Mouse (Mus musculus) left cerebral cortex, adult 18-20 months (tissue): ENCODE results near the gene Igf1. TPM values are rescaled to one million over a fixed set of nuclear protein-coding genes. Genes with fewer than 3 reads are reported as not detected.

Experiments
- DNase-seq, 2 experiments: peaks; one replicate each; pipeline ENCODE4 v3.0.0; 2021 to 2022; ENCODE audit warnings: low spot score in 2 of 2, mixed read lengths in 1 of 2
- total RNA-seq, 2 experiments: library from RNA; stranded (reverse); gene quantifications; 2 replicates each; pipeline ENCODE4 v1.2.3; 2021

Igf1 gene
- total RNA-seq, 2 experiments from 2014 or later, result 9.3 to 9.6 TPM

- peak in 1 of 2 experiments; percentile 7 for DNase-seq
These were observed 2.4 kb downstream of the Igf1 start for GRCm38 (mm10) chr10:87860181-87861103.

- DNase-seq, result no peak
These were observed 3.0 kb downstream of the Igf1 start for GRCm38 (mm10) chr10:87861104-87861455.

GRCm38 (mm10) chr10:87862899-87863298, 4.8 kb downstream of the Igf1 start:
- DNase-seq, result no peak

GRCm38 (mm10) chr10:87863326-87863725, 5.3 kb downstream of the Igf1 start:
- DNase-seq, result no peak

GRCm38 (mm10) chr10:87865712-87866111, 7.6 kb downstream of the Igf1 start:
- DNase-seq, result no peak

- DNase-seq, result no peak
These were observed 8.4 kb downstream of the Igf1 start for GRCm38 (mm10) chr10:87866448-87866847.

GRCm38 (mm10) chr10:87867217-87867616, 9.2 kb downstream of the Igf1 start:
- no peak for DNase-seq

GRCm38 (mm10) chr10:87867631-87868030, 9.6 kb downstream of the Igf1 start:
- no peak for DNase-seq

- DNase-seq, result no peak
These were observed 10.4 kb downstream of the Igf1 start for GRCm38 (mm10) chr10:87868349-87869053.

- DNase-seq, result no peak
These were observed 11.1 kb downstream of the Igf1 start for GRCm38 (mm10) chr10:87869151-87869550.

GRCm38 (mm10) chr10:87869691-87870090, 11.6 kb downstream of the Igf1 start:
- DNase-seq, result no peak

GRCm38 (mm10) chr10:87871863-87872647, 14.0 kb downstream of the Igf1 start:
- DNase-seq, result no peak

GRCm38 (mm10) chr10:87872854-87873253, 14.8 kb downstream of the Igf1 start:
- no peak for DNase-seq

- DNase-seq, result no peak
These were observed 15.5 kb downstream of the Igf1 start for GRCm38 (mm10) chr10:87873516-87873915.

GRCm38 (mm10) chr10:87880071-87880785, 22.2 kb downstream of the Igf1 start:
- no peak for DNase-seq

GRCm38 (mm10) chr10:87885326-87886040, 27.4 kb downstream of the Igf1 start:
- no peak for DNase-seq

GRCm38 (mm10) chr10:87889850-87890249, 31.8 kb downstream of the Igf1 start:
- no peak for DNase-seq

- no peak for DNase-seq
These were observed 34.2 kb downstream of the Igf1 start for GRCm38 (mm10) chr10:87892256-87892655.

- DNase-seq, result no peak
These were observed 35.2 kb downstream of the Igf1 start for GRCm38 (mm10) chr10:87893272-87893671.

GRCm38 (mm10) chr10:87894461-87895120, 36.5 kb downstream of the Igf1 start:
- DNase-seq, result no peak
